Mouse (Mus musculus): ENCODE measurements around the gene Krtap24-1.

- no peak for TF ChIP-seq CTCF (IDR thresholded peaks at IDR 0.05; ENCODE audit: low read depth)
- no peak for TF ChIP-seq EP300 (IDR thresholded peaks at IDR 0.05; ENCODE audit: low read depth)
These were observed 7.5 kb downstream of the Krtap24-1 start for GRCm38 (mm10) chr16:88604570-88604969.

Measured in liver, embryonic 14.5 days (tissue).